22 mouse cellular contexts compared by ENCODE assay signal in genomic region chr11:30369601-30370240, GRCm38 (mm10).
A peak's percentile ranks its signal among the peaks of the same experiment; 100 is the strongest.
DNase-seq lines count a peak whose midpoint lies in the region; ATAC-seq and TF ChIP-seq lines count a peak whose summit lies in the region.
"Had no signal": no experiment of that assay in that cellular context is flagged by ENCODE, and none has a peak within 500 bp of the region (broad histone marks: within the 10 kb centered on the region; RNA-seq: fewer than 3 reads in every experiment).

No protein-coding gene starts in this region.

- peaks cover 16% of the 10 kb centered on the region for H3K4me1 ChIP-seq in kidney, adult 2 months (ENCODE audit: control insufficient read depth, insufficient read depth, low read length)
- no peaks in the 10 kb centered on the region for H3K4me1 ChIP-seq in lung, postnatal 0 days (ENCODE audit: insufficient read depth, low read depth, low read length)
- no peaks in the 10 kb centered on the region for H3K4me1 ChIP-seq in liver, embryonic 11.5 days (replicated peaks; ENCODE audit: control insufficient read depth, insufficient read depth, low read length)
- H3K4me1 ChIP-seq: forebrain, embryonic 15.5 days; heart, embryonic 13.5 days; limb, embryonic 13.5 days; liver, embryonic 15.5 days; stomach, embryonic 15.5 days had no signal

- WGBS in kidney, adult 2 months = 77% methylated on average over 2 of the region's 2 CpGs
- 70% methylated on average over 2 of the region's 2 CpGs for WGBS in lung, postnatal 0 days
- 65% methylated on average over 2 of the region's 2 CpGs for WGBS in liver, embryonic 11.5 days

- no peak; the same call in 1 of the 2 replicates for TF ChIP-seq EP300 in lung, postnatal 0 days (IDR thresholded peaks at IDR 0.05)

- no peaks in the 10 kb centered on the region for H3K27me3 ChIP-seq in kidney, adult 2 months (replicated peaks; ENCODE audit: control insufficient read depth, insufficient read depth, low read length)
- no peaks in the 10 kb centered on the region for H3K27me3 ChIP-seq in lung, postnatal 0 days (replicated peaks; ENCODE audit: insufficient read depth, low read length)
- H3K27me3 ChIP-seq in liver, embryonic 11.5 days (replicated peaks; ENCODE audit: control insufficient read depth, insufficient read depth, low read length) = no peaks in the 10 kb centered on the region
- H3K27me3 ChIP-seq: forebrain, embryonic 15.5 days; heart, embryonic 13.5 days; limb, embryonic 13.5 days; liver, embryonic 15.5 days; megakaryocyte, embryonic 14.5 days; Patski; stomach, embryonic 15.5 days had no signal

- DNase-seq in kidney, adult 2 months = peak; percentile 35
- DNase-seq in kidney, adult 11 months = no peak
- DNase-seq in lung, postnatal 0 days (ENCODE audit: low spot score) = peak; percentile 21
- no peak for DNase-seq in lung, postnatal 14 days
- peak; percentile 16 to 40 for DNase-seq in heart, postnatal 36 days
- no peak for DNase-seq in left cerebral cortex, postnatal 4 days
- no peak for DNase-seq in liver, embryonic 11.5 days (ENCODE audit: low spot score)
- DNase-seq: adrenal gland, postnatal 25 days; cerebellum, adult 8-10 months; layer of hippocampus, adult 9-11 months; right cerebral cortex, adult 18-20 months; thymus, adult 2 months had no signal

- no peak overlapping the region for H3K4me3 ChIP-seq in kidney, adult 2 months (ENCODE audit: insufficient read depth, low read depth, low read length)
- H3K4me3 ChIP-seq in lung, postnatal 0 days (ENCODE audit: low read depth, low read length) = no peak overlapping the region
- H3K4me3 ChIP-seq in liver, embryonic 11.5 days (ENCODE audit: low read depth, low read length) = no peak overlapping the region
- H3K4me3 ChIP-seq: erythroblast, embryonic 14.5 days; forebrain, embryonic 15.5 days; heart, embryonic 13.5 days; limb, embryonic 13.5 days; liver, embryonic 15.5 days; megakaryocyte, embryonic 14.5 days; stomach, embryonic 15.5 days had no signal

- no peaks in the 10 kb centered on the region; the same call in 1 of the 2 replicates for H3K9me3 ChIP-seq in lung, postnatal 0 days (ENCODE audit: low read length)
- no peaks in the 10 kb centered on the region for H3K9me3 ChIP-seq in liver, embryonic 11.5 days (ENCODE audit: control insufficient read depth, low read length)
- H3K9me3 ChIP-seq: forebrain, embryonic 15.5 days; liver, embryonic 15.5 days; megakaryocyte, embryonic 14.5 days; stomach, embryonic 15.5 days had no signal

- no peak overlapping the region for H3K4me2 ChIP-seq in lung, postnatal 0 days (replicated peaks; ENCODE audit: low read depth, low read length)
- no peak overlapping the region for H3K4me2 ChIP-seq in liver, embryonic 11.5 days
- H3K4me2 ChIP-seq: forebrain, embryonic 15.5 days; heart, embryonic 13.5 days; hindbrain, embryonic 14.5 days; limb, embryonic 13.5 days; liver, embryonic 15.5 days; stomach, embryonic 15.5 days had no signal

- intact Hi-C loops in heart, postnatal 36 days (cut with DNase I) = loop anchor here (2.0 to 5.0 kb wide), 5 partner anchors 35 to 287 kb away; partner anchors contain the start of gene 4930505A04Rik
- intact Hi-C loops in left cerebral cortex, postnatal 4 days (cut with DNase I) = no loop called here

- no peak overlapping the region for H3K9ac ChIP-seq in lung, postnatal 0 days (replicated peaks; ENCODE audit: low read depth)
- H3K9ac ChIP-seq in liver, embryonic 11.5 days (ENCODE audit: low read depth, low read length) = no peak overlapping the region
- H3K9ac ChIP-seq: forebrain, embryonic 15.5 days; heart, embryonic 13.5 days; hindbrain, embryonic 14.5 days; limb, embryonic 13.5 days; liver, embryonic 15.5 days; stomach, embryonic 15.5 days had no signal

- H3K36me3 ChIP-seq in kidney, adult 2 months (ENCODE audit: control insufficient read depth, insufficient read depth, low read length) = no peaks in the 10 kb centered on the region
- H3K36me3 ChIP-seq in lung, postnatal 0 days (ENCODE audit: insufficient read depth, low read length) = no peaks in the 10 kb centered on the region
- no peaks in the 10 kb centered on the region for H3K36me3 ChIP-seq in liver, embryonic 11.5 days (ENCODE audit: control insufficient read depth, insufficient read depth, low read length)
- H3K36me3 ChIP-seq: forebrain, embryonic 15.5 days; heart, embryonic 13.5 days; limb, embryonic 13.5 days; liver, embryonic 15.5 days; stomach, embryonic 15.5 days had no signal

- H3K27ac ChIP-seq in kidney, adult 2 months (ENCODE audit: insufficient read depth, low read depth, low read length) = peak overlapping the region; percentile 20
- no peak overlapping the region for H3K27ac ChIP-seq in lung, postnatal 0 days (ENCODE audit: low read length)
- no peak overlapping the region for H3K27ac ChIP-seq in liver, embryonic 11.5 days (ENCODE audit: low read depth, low read length)
- H3K27ac ChIP-seq: forebrain, embryonic 15.5 days; heart, embryonic 13.5 days; hindbrain, embryonic 14.5 days; limb, embryonic 13.5 days; liver, embryonic 15.5 days; stomach, embryonic 15.5 days had no signal

- peak; percentile 65 for ATAC-seq in lung, postnatal 0 days
- no peak for ATAC-seq in liver, embryonic 11.5 days (replicated peaks; ENCODE audit: low FRiP score)
- ATAC-seq: forebrain, embryonic 15.5 days; intestine, embryonic 16.5 days; Patski had no signal

- TF ChIP-seq CTCF in kidney, adult 2 months (conservative IDR thresholded peaks at IDR 0.05; ENCODE audit: insufficient read depth, insufficient read length, low read depth, low read length) = no peak
- TF ChIP-seq CTCF in lung, postnatal 0 days (IDR thresholded peaks at IDR 0.05) = no peak

- TF ChIP-seq POLR2A in kidney, adult 2 months (IDR thresholded peaks at IDR 0.05; ENCODE audit: low read depth, low read length) = no peak

Comparison
In these comparisons a context has a peak if more than half of its experiments do, and no peak if none do; other contexts are left out.
1. DNase-seq: peak in kidney, adult 2 months (single experiment), lung, postnatal 0 days (single experiment) and heart, postnatal 36 days (2 of 2); none in kidney, adult 11 months (single experiment), lung, postnatal 14 days (single experiment), left cerebral cortex, postnatal 4 days (single experiment) and liver, embryonic 11.5 days (single experiment).